In the genomic region with DNA sequence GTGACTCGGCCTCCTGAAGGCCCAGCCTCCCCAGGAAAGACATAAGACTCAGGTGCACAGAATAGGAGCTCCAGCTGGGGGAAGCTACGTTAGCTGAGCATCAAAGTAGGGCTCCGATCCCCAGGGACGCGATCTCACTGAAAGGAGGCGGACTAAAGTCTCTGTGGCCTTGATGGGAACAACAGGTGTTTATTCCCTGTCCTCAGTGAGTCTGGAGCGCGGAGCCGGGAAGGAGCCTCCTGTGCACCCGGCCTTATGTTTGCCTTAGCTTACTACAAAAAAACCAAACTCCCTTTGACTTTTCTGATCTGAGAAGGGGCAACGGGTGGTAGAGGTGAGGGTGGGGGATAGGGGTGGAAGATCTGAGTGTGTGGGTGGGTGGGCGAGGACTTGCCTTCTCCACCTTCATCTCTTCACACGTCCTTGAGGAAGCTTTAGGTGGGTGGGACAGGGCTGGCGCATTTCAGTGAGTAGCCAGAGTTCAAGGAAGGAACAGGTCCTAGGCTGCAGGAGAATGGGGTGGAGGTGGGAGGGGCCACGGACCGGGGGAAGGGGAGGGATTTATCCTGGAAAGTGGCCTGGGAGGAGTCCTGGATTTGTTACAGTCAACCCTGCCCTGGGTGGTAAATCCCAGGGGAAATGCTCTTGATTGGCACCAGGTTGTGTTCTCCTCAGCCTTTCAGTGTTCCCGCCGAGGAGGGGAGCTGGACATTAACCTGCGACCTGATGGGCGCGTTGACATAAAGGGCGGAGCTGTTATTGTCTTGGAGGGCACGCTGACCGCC, we compare ENCODE assay signal across 11 mouse cellular contexts. TPM values are rescaled to one million over a fixed set of nuclear protein-coding genes. Genes with fewer than 3 reads are reported as not detected.
DNase-seq lines count a peak whose midpoint lies in the region; ATAC-seq and TF ChIP-seq lines count a peak whose summit lies in the region.
"Had no signal": no experiment of that assay in that cellular context is flagged by ENCODE, and none has a peak within 500 bp of the region (broad histone marks: within the 10 kb centered on the region; RNA-seq: fewer than 3 reads in every experiment).

No protein-coding gene starts in this region.

- H3K4me1 ChIP-seq in lung, adult 2 months (ENCODE audit: control insufficient read depth, insufficient read depth, low read length) = 0 out of 2 replicates have a peak, but pooled peaks cover 2% of the 10 kb centered on the region
- H3K4me1 ChIP-seq in heart, embryonic 15.5 days (replicated peaks) = peaks cover 12% of the 10 kb centered on the region
- H3K4me1 ChIP-seq in stomach, postnatal 0 days (replicated peaks; ENCODE audit: control insufficient read depth, insufficient read depth) = no peaks in the 10 kb centered on the region; the same call in 1 of the 2 replicates

- 45% methylated on average over 24 of the region's 24 CpGs for WGBS in lung, adult 2 months
- WGBS in heart, embryonic 15.5 days = 40% methylated on average over 24 of the region's 24 CpGs
- 33% methylated on average over 24 of the region's 24 CpGs for WGBS in stomach, postnatal 0 days

- ATAC-seq in heart, embryonic 15.5 days (replicated peaks; ENCODE audit: insufficient number of reproducible peaks, insufficient read depth, low FRiP score, low read depth) = 0 out of 2 replicates have a peak, but pooled peaks have one; percentile 15
- peak; percentile 86 for ATAC-seq in stomach, postnatal 0 days (ENCODE audit: low FRiP score, low TSS enrichment)
- no peak for ATAC-seq in megakaryocyte progenitor cell, adult 5-6 weeks (replicated peaks; ENCODE audit: poor library complexity)

- TF ChIP-seq POLR2A in lung, adult 2 months (IDR thresholded peaks at IDR 0.05; ENCODE audit: borderline replicate concordance, extremely low read depth, low read depth, low read length) = no peak

- no peak overlapping the region for H3K9ac ChIP-seq in heart, embryonic 15.5 days
- H3K9ac ChIP-seq in stomach, postnatal 0 days (ENCODE audit: low read length) = no peak overlapping the region

- peak; percentile 56 to 72 for DNase-seq in lung, adult 18-20 months
- DNase-seq in lung, adult 2 months = no peak
- peak; percentile 68 to 87 for DNase-seq in kidney, postnatal 25 days
- peak; percentile 85 for DNase-seq in stomach, postnatal 0 days (ENCODE audit: low spot score)
- no peak for DNase-seq in cerebellum, adult 11-12 months
- DNase-seq in spleen, adult 12 weeks (ENCODE audit: low spot score) = no peak
- DNase-seq: thymus, postnatal 14 days had no signal

- H3K4me3 ChIP-seq in lung, adult 2 months (replicated peaks; ENCODE audit: extremely low read depth, low read depth, low read length) = no peak overlapping the region
- no peak overlapping the region for H3K4me3 ChIP-seq in heart, embryonic 15.5 days
- no peak overlapping the region for H3K4me3 ChIP-seq in stomach, postnatal 0 days (ENCODE audit: low read depth, low read length)
- H3K4me3 ChIP-seq: layer of hippocampus, adult 2 months had no signal

- H3K9me3 ChIP-seq in heart, embryonic 15.5 days (replicated peaks) = no peaks in the 10 kb centered on the region
- H3K9me3 ChIP-seq in stomach, postnatal 0 days (ENCODE audit: control insufficient read depth, low read length) = no peaks in the 10 kb centered on the region

- H3K27ac ChIP-seq in heart, embryonic 15.5 days = no peak overlapping the region
- H3K27ac ChIP-seq in stomach, postnatal 0 days (replicated peaks) = peak overlapping the region; percentile 30; the same call in 1 of the 2 replicates
- H3K27ac ChIP-seq: layer of hippocampus, adult 2 months had no signal

- no peak for TF ChIP-seq EP300 in stomach, postnatal 0 days (optimal IDR thresholded peaks at IDR 0.05)

- H3K27me3 ChIP-seq in heart, embryonic 15.5 days = no peaks in the 10 kb centered on the region
- H3K27me3 ChIP-seq in stomach, postnatal 0 days (ENCODE audit: control insufficient read depth, insufficient read depth, low read length) = no peaks in the 10 kb centered on the region
- H3K27me3 ChIP-seq: CH12.LX had no signal

- TF ChIP-seq CTCF in lung, adult 2 months (IDR thresholded peaks at IDR 0.05; ENCODE audit: insufficient read depth, low read length) = no peak
- TF ChIP-seq CTCF in stomach, postnatal 0 days (IDR thresholded peaks at IDR 0.05; ENCODE audit: low read depth) = no peak

- no peaks in the 10 kb centered on the region for H3K36me3 ChIP-seq in heart, embryonic 15.5 days
- H3K36me3 ChIP-seq in stomach, postnatal 0 days (ENCODE audit: control insufficient read depth, insufficient read depth, low read length) = no peaks in the 10 kb centered on the region

- peak overlapping the region; percentile 32; the same call in 1 of the 2 replicates for H3K4me2 ChIP-seq in heart, embryonic 15.5 days
- no peak overlapping the region for H3K4me2 ChIP-seq in stomach, postnatal 0 days (replicated peaks; ENCODE audit: low read depth)

RNA-seq across cellular contexts. Expression of gene Pbld1, which starts 2.8 kb away (rescaled TPM):
- 0.71 and 2.2 TPM in 2 replicates for polyA plus RNA-seq in lung, adult 2 months (2012; rRNA removed)
- 0.64 and 0.67 TPM in 2 replicates for polyA plus RNA-seq in heart, embryonic 15.5 days (2015; fragmentation: Nextera tagmentation; extraction: Ambion mirVana)
- polyA plus RNA-seq in stomach, postnatal 0 days (2015; fragmentation: Nextera tagmentation; extraction: Ambion mirVana) = 1.2 TPM in 2 replicates
- 0.27 and 0.32 TPM in 2 replicates for total RNA-seq in megakaryocyte progenitor cell, adult 5-6 weeks (2015)
- total RNA-seq in megakaryocyte progenitor cell, adult 5-6 weeks (2017) = 0.17 TPM in 1 of 2 replicates, not detected in the other

RNA-seq across cellular contexts. Expression of gene Pbld2, which starts 33.0 kb away (rescaled TPM):
- 1.7 and 2.2 TPM in 2 replicates for polyA plus RNA-seq in lung, adult 2 months (2012; rRNA removed)
- polyA plus RNA-seq in heart, embryonic 15.5 days (2015; fragmentation: Nextera tagmentation; extraction: Ambion mirVana) = 0.42 and 0.87 TPM in 2 replicates
- polyA plus RNA-seq in stomach, postnatal 0 days (2015; fragmentation: Nextera tagmentation; extraction: Ambion mirVana) = 14.6 and 15.0 TPM in 2 replicates
- total RNA-seq in megakaryocyte progenitor cell, adult 5-6 weeks (2015) = 0.66 TPM in 1 of 2 replicates, not detected in the other
- not detected in 2 replicates for total RNA-seq in megakaryocyte progenitor cell, adult 5-6 weeks (2017)

RNA-seq across cellular contexts. Expression of gene Hnrnph3, which starts 33.1 kb away (rescaled TPM):
- polyA plus RNA-seq in lung, adult 2 months (2012; rRNA removed) = 14.3 and 27.5 TPM in 2 replicates
- polyA plus RNA-seq in heart, embryonic 15.5 days (2015; fragmentation: Nextera tagmentation; extraction: Ambion mirVana) = 58.1 and 64.8 TPM in 2 replicates
- 24.9 and 26.4 TPM in 2 replicates for polyA plus RNA-seq in stomach, postnatal 0 days (2015; fragmentation: Nextera tagmentation; extraction: Ambion mirVana)
- total RNA-seq in megakaryocyte progenitor cell, adult 5-6 weeks (2015) = 20.2 and 28.5 TPM in 2 replicates
- total RNA-seq in megakaryocyte progenitor cell, adult 5-6 weeks (2017) = 23.9 and 51.9 TPM in 2 replicates

RNA-seq across cellular contexts. Expression of gene Atoh7, which starts 42.3 kb away (rescaled TPM):
- polyA plus RNA-seq in lung, adult 2 months (2012; rRNA removed) = not detected in 2 replicates
- polyA plus RNA-seq in heart, embryonic 15.5 days (2015; fragmentation: Nextera tagmentation; extraction: Ambion mirVana) = not detected in 2 replicates
- polyA plus RNA-seq in stomach, postnatal 0 days (2015; fragmentation: Nextera tagmentation; extraction: Ambion mirVana) = 0.18 TPM in 1 of 2 replicates, not detected in the other
- not detected in 2 replicates for total RNA-seq in megakaryocyte progenitor cell, adult 5-6 weeks (2015)
- total RNA-seq in megakaryocyte progenitor cell, adult 5-6 weeks (2017) = not detected in 2 replicates
- total RNA-seq: CH12.LX had no signal

Comparison
In these comparisons a context has a peak if more than half of its experiments do, and no peak if none do; other contexts are left out.
1. DNase-seq: peak in lung, adult 18-20 months (2 of 2), kidney, postnatal 25 days (2 of 2) and stomach, postnatal 0 days (single experiment); none in lung, adult 2 months (single experiment), cerebellum, adult 11-12 months (single experiment) and spleen, adult 12 weeks (single experiment).